Mouse (Mus musculus): ENCODE data around the gene Slc5a5.
A peak's percentile ranks its signal among the peaks of the same experiment; 100 is the strongest.
"Not testable (repeated sequence)": the region's sequence is repeated elsewhere in the genome, so short reads cannot be mapped to it uniquely, and the experiment has no call there.

Gene Slc5a5

GRCm38 (mm10) chr8:70903112-70903511 lies 10.6 kb upstream of the Slc5a5 start:
- no peak for DNase-seq (ENCODE audit: low read depth)

GRCm38 (mm10) chr8:70902211-70902610 lies 9.7 kb upstream of the Slc5a5 start:
- no peak for DNase-seq (ENCODE audit: low read depth)

- DNase-seq (ENCODE audit: low read depth) = no peak
Observed at GRCm38 (mm10) chr8:70900872-70901387, 8.4 kb upstream of the Slc5a5 start.

- no peak for DNase-seq (ENCODE audit: low read depth)
Observed at GRCm38 (mm10) chr8:70899226-70899625, 6.7 kb upstream of the Slc5a5 start.

- no peak for DNase-seq (ENCODE audit: low read depth)
Observed at GRCm38 (mm10) chr8:70898661-70899198, 6.2 kb upstream of the Slc5a5 start.

- DNase-seq (ENCODE audit: low read depth) = peak; percentile 92
Observed at GRCm38 (mm10) chr8:70897681-70898413, 5.3 kb upstream of the Slc5a5 start.

- DNase-seq (ENCODE audit: low read depth) = peak; percentile 98
Observed at GRCm38 (mm10) chr8:70897021-70897680, 4.6 kb upstream of the Slc5a5 start, which contains the start of gene Rpl18a. Rpl18a (minus strand) TSS chr8:70897412.

- peak; percentile 25 for DNase-seq (ENCODE audit: low read depth)
Observed at GRCm38 (mm10) chr8:70896316-70897020, 3.9 kb upstream of the Slc5a5 start.

- DNase-seq (ENCODE audit: low read depth) = not testable (repeated sequence)
Observed at GRCm38 (mm10) chr8:70895571-70896259, 3.2 kb upstream of the Slc5a5 start.

- peak; percentile 41 for DNase-seq (ENCODE audit: low read depth)
Observed at GRCm38 (mm10) chr8:70894771-70895545, 2.4 kb upstream of the Slc5a5 start.

GRCm38 (mm10) chr8:70894385-70894720 lies 1.8 kb upstream of the Slc5a5 start:
- peak; percentile 46 for DNase-seq (ENCODE audit: low read depth)

GRCm38 (mm10) chr8:70893656-70894384 lies 1.3 kb upstream of the Slc5a5 start:
- DNase-seq (ENCODE audit: low read depth) = peak; percentile 87

- DNase-seq (ENCODE audit: low read depth) = no peak
Observed at GRCm38 (mm10) chr8:70892896-70893655, 519 bp upstream of the Slc5a5 start.

GRCm38 (mm10) chr8:70891356-70891755 lies 1.2 kb downstream of the Slc5a5 start:
- peak; percentile 57 for DNase-seq (ENCODE audit: low read depth)

GRCm38 (mm10) chr8:70890656-70891055 lies 1.9 kb downstream of the Slc5a5 start:
- peak; percentile 13 for DNase-seq (ENCODE audit: low read depth)

GRCm38 (mm10) chr8:70887669-70888068 lies 4.9 kb downstream of the Slc5a5 start:
- DNase-seq (ENCODE audit: low read depth) = peak; percentile 52

- peak; percentile 44 for DNase-seq (ENCODE audit: low read depth)
Observed at GRCm38 (mm10) chr8:70885612-70886011, 6.9 kb downstream of the Slc5a5 start.

- no peak for DNase-seq (ENCODE audit: low read depth)
Observed at GRCm38 (mm10) chr8:70884683-70885082, 7.9 kb downstream of the Slc5a5 start.

- no peak for DNase-seq (ENCODE audit: low read depth)
Observed at GRCm38 (mm10) chr8:70884186-70884585, 8.4 kb downstream of the Slc5a5 start.

- DNase-seq (ENCODE audit: low read depth) = no peak
Observed at GRCm38 (mm10) chr8:70880546-70880945, 12.0 kb downstream of the Slc5a5 start.

All from naive thymus-derived CD4-positive, alpha-beta T cell, adult 2 months (primary cell).